Mouse (Mus musculus) lung, adult 2 months (tissue): Measurements from ENCODE around the gene Slc35b4.

ENCODE experiments used
- CTCF ChIP-seq: fragments of 200-500 bp; IDR thresholded peaks from 2 replicates; pipeline ENCODE4 v1.5.1; 2011; ENCODE audit warnings: mild to moderate bottlenecking, low read length, control low read depth; ENCODE audit not compliant: insufficient read depth
- POLR2A ChIP-seq: fragments of 200-500 bp; IDR thresholded peaks from 2 replicates; pipeline ENCODE4 v1.6.1; 2011; ENCODE audit warnings: low read depth, mild to moderate bottlenecking, control low read depth, low read length, borderline replicate concordance; ENCODE audit errors: extremely low read depth

DNA sequence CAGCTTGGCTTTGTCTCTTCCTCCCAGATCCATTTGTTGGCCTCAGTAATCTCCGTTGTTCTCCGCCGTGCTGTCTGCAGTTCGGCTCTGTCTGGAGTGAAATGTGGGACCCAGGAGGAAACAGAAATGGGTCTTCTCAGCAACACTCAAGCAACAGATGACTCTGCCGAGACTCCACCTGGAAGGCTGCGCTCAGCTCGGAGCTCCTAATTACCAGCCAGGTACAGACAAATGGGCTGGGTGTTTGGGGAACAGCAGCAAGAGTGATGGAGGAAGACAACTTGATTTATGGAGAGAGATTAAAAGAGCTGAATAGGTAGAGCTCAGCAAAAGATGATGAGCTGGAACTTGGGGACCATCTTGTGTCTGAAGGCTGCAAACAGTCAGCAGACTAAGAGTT lies 26.6 kb upstream of the Slc35b4 start:
- TF ChIP-seq CTCF: no peak
- no peak for TF ChIP-seq POLR2A
